ENCODE assay signal across 21 mouse cellular contexts in genomic region chr14:93407747-93408146, GRCm38 (mm10).
DNase-seq lines count a peak whose midpoint lies in the region; TF ChIP-seq lines count a peak whose summit lies in the region.
"Had no signal": no experiment of that assay in that cellular context is flagged by ENCODE, and none has a peak within 500 bp of the region (broad histone marks: within the 10 kb centered on the region; RNA-seq: fewer than 3 reads in every experiment).

No protein-coding gene starts in this region.

- no peaks in the 10 kb centered on the region for H3K36me3 ChIP-seq in CH12.LX (replicated peaks in 1 of 2; ENCODE audit: control insufficient read depth in 1 of 2, insufficient read depth in 1 of 2, low read length in 1 of 2)
- H3K36me3 ChIP-seq in ES-E14 (ENCODE audit: control insufficient read depth, insufficient read depth, low read length, poor library complexity, severe bottlenecking): no peaks in the 10 kb centered on the region
- H3K36me3 ChIP-seq: embryonic facial prominence, embryonic 13.5 days; embryonic facial prominence, embryonic 15.5 days; forebrain, embryonic 10.5 days; forebrain, embryonic 12.5 days had no signal

- no peak for TF ChIP-seq EP300 in CH12.LX (IDR thresholded peaks at IDR 0.05; ENCODE audit: low read length)

- H3K4me3 ChIP-seq in CH12.LX (replicated peaks in 1 of 3; ENCODE audit: low read depth in 2 of 3, low read length in 2 of 3, poor library complexity in 1 of 3) (no peak overlapping the region), ES-E14 (ENCODE audit: insufficient read depth in 1 of 2, low read depth in 1 of 2, low read length in 2 of 2, poor library complexity in 1 of 2, severe bottlenecking in 1 of 2) (no peak overlapping the region)
- H3K4me3 ChIP-seq: embryonic facial prominence, embryonic 13.5 days; embryonic facial prominence, embryonic 15.5 days; erythroblast, embryonic 14.5 days; forebrain, embryonic 10.5 days; forebrain, embryonic 12.5 days had no signal

- H3K4me1 ChIP-seq in CH12.LX (ENCODE audit: control insufficient read depth in 1 of 2, insufficient read depth in 2 of 2) (no peaks in the 10 kb centered on the region), ES-E14 (ENCODE audit: control insufficient read depth in 2 of 2, insufficient read depth in 2 of 2, low read length in 2 of 2, poor library complexity in 1 of 2) (no peaks in the 10 kb centered on the region)
- H3K4me1 ChIP-seq: embryonic facial prominence, embryonic 13.5 days; embryonic facial prominence, embryonic 15.5 days; forebrain, embryonic 10.5 days; forebrain, embryonic 12.5 days had no signal

- no peak for TF ChIP-seq POLR2A in CH12.LX (IDR thresholded peaks at IDR 0.05; ENCODE audit: low read depth, low read length)

- in situ Hi-C loops in CH12.LX (cut with MboI; ENCODE audit: low pct_ligation_motif_present, low pct_unique_long_range_greater_than_20kb, low sequenced_read_pairs) (no loop called here), ES-E14 (cut with MboI; ENCODE audit: low sequenced_read_pairs in 2 of 2, unreplicated experiment in 2 of 2) (no loop called here)

- dilution Hi-C loops in CH12.LX (cut with MboI; ENCODE audit: extremely low pct_ligation_motif_present, extremely low pct_unique_long_range_greater_than_20kb, low sequenced_read_pairs): no loop called here

- DNase-seq in frontal cortex, postnatal 36 days (ENCODE audit: low spot score in 2 of 2): peak; percentile 4 to 12
- no peak for DNase-seq in frontal cortex, postnatal 10 days (ENCODE audit: low spot score in 2 of 2)
- DNase-seq in CH12.LX (ENCODE audit: extremely low read depth) (no peak), ES-E14 (ENCODE audit: low read depth, low spot score) (no peak)
- peak; percentile 36 for DNase-seq in telencephalon, adult 2 months (ENCODE audit: low read depth, low spot score)
- no peak for DNase-seq in heart, adult 18-20 months
- no peak for DNase-seq in cerebellum, postnatal 4 days (ENCODE audit: low spot score in 2 of 2)
- DNase-seq: adrenal gland, adult 2 months; adrenal gland, postnatal 10 days; adrenal gland, postnatal 25 days; cerebellum, adult 11-12 months; cerebellum, adult 2 months; cerebellum, adult 9-10 months; cerebellum, postnatal 10 days; cerebellum, postnatal 25 days; embryo, embryonic 11 days had no signal

- no peak for TF ChIP-seq RAD21 in CH12.LX (IDR thresholded peaks at IDR 0.05; ENCODE audit: low read depth, low read length)

- no peak overlapping the region for H3K27ac ChIP-seq in CH12.LX (ENCODE audit: insufficient read depth, low read depth)
- no peak overlapping the region for H3K27ac ChIP-seq in ES-E14 (ENCODE audit: insufficient read depth, low read depth, low read length, poor library complexity, severe bottlenecking)
- H3K27ac ChIP-seq: embryonic facial prominence, embryonic 13.5 days; embryonic facial prominence, embryonic 15.5 days; forebrain, embryonic 10.5 days; forebrain, embryonic 12.5 days had no signal

- no peak for TF ChIP-seq CTCF in CH12.LX (conservative IDR thresholded peaks at IDR 0.05 in 1 of 2, IDR thresholded peaks at IDR 0.05 in 1 of 2; ENCODE audit: low read depth in 2 of 2, low read length in 2 of 2)

- peaks cover 21% of the 10 kb centered on the region for H3K9me3 ChIP-seq in CH12.LX (replicated peaks; ENCODE audit: low read length)
- H3K9me3 ChIP-seq in ES-E14 (ENCODE audit: control insufficient read depth, insufficient read depth, low read depth, low read length): no peaks in the 10 kb centered on the region
- H3K9me3 ChIP-seq: embryonic facial prominence, embryonic 13.5 days; embryonic facial prominence, embryonic 15.5 days; forebrain, embryonic 10.5 days; forebrain, embryonic 12.5 days had no signal

- H3K4me2 ChIP-seq in CH12.LX (ENCODE audit: insufficient read depth, low read depth, poor library complexity, severe bottlenecking): no peak overlapping the region
- H3K4me2 ChIP-seq: embryonic facial prominence, embryonic 13.5 days; embryonic facial prominence, embryonic 15.5 days; forebrain, embryonic 12.5 days had no signal

- no peak overlapping the region for H3K9ac ChIP-seq in CH12.LX (ENCODE audit: insufficient read depth, low read depth)
- no peak overlapping the region for H3K9ac ChIP-seq in ES-E14 (ENCODE audit: insufficient read depth, low read depth, low read length, poor library complexity, severe bottlenecking)
- H3K9ac ChIP-seq: embryonic facial prominence, embryonic 13.5 days; embryonic facial prominence, embryonic 15.5 days; forebrain, embryonic 12.5 days had no signal

- H3K79me2 ChIP-seq in CH12.LX (replicated peaks; ENCODE audit: control insufficient read depth, extremely low read depth, insufficient read depth, poor library complexity, severe bottlenecking): no peaks in the 10 kb centered on the region

- H3K27me3 ChIP-seq in CH12.LX (replicated peaks): no peaks in the 10 kb centered on the region
- H3K27me3 ChIP-seq: embryonic facial prominence, embryonic 13.5 days; embryonic facial prominence, embryonic 15.5 days; forebrain, embryonic 12.5 days had no signal

TF ChIP-seq in CH12.LX, 34 proteins besides CTCF, POLR2A, EP300 and RAD21:
- TF ChIP-seq MAFK (IDR thresholded peaks at IDR 0.05; ENCODE audit: insufficient replicate concordance, low read length) (peak; percentile 44; the same call in 1 of the 2 replicates), MEF2A (IDR thresholded peaks at IDR 0.05; ENCODE audit: borderline replicate concordance, low read depth, low read length) (no peak)

TF ChIP-seq in ES-E14, 5 proteins besides CTCF, POLR2A, EP300 and RAD21:
- TF ChIP-seq CHD2 (IDR thresholded peaks at IDR 0.05; ENCODE audit: low read depth, low read length) (no peak), MAFK (IDR thresholded peaks at IDR 0.05; ENCODE audit: insufficient read depth, low read depth, low read length) (peak; percentile 65), ZNF384 (IDR thresholded peaks at IDR 0.05; ENCODE audit: low read depth, low read length) (no peak), HCFC1 (IDR thresholded peaks at IDR 0.05; ENCODE audit: borderline replicate concordance, insufficient read depth, low read length) (no peak)
TF ChIP-seq in ES-E14: peak in this region for 1.

Comparison
In these comparisons a context has a peak if more than half of its experiments do, and no peak if none do; other contexts are left out.
1. DNase-seq: peak in frontal cortex, postnatal 36 days (2 of 2) and telencephalon, adult 2 months (single experiment); none in frontal cortex, postnatal 10 days (0 of 2), CH12.LX (single experiment), ES-E14 (single experiment), heart, adult 18-20 months (0 of 2) and cerebellum, postnatal 4 days (0 of 2).